Mouse (Mus musculus) kidney, postnatal 14 days (tissue): Measurements from ENCODE around the gene Arpc2.

Experiments used
- DNase-seq: peaks from one replicate; pipeline ENCODE4 v3.0.0; 2022; ENCODE audit warnings: mixed read lengths

The Arpc2 gene

GRCm38 (mm10) chr1:74239618-74240017 lies 3.7 kb downstream of the Arpc2 start:
- DNase-seq = peak; percentile 21

- DNase-seq = peak; percentile 14
Observed at GRCm38 (mm10) chr1:74240311-74240710, 4.4 kb downstream of the Arpc2 start.

GRCm38 (mm10) chr1:74240832-74241231 lies 4.9 kb downstream of the Arpc2 start:
- no peak for DNase-seq

GRCm38 (mm10) chr1:74245525-74245924 lies 9.6 kb downstream of the Arpc2 start:
- no peak for DNase-seq

- peak; percentile 64 for DNase-seq
Observed at GRCm38 (mm10) chr1:74248799-74249198, 12.9 kb downstream of the Arpc2 start.

GRCm38 (mm10) chr1:74249331-74249980 lies 13.6 kb downstream of the Arpc2 start:
- DNase-seq = peak; percentile 67

- no peak for DNase-seq
Observed at GRCm38 (mm10) chr1:74250096-74250495, 14.2 kb downstream of the Arpc2 start.

GRCm38 (mm10) chr1:74255704-74256345 lies 19.9 kb downstream of the Arpc2 start:
- DNase-seq = no peak

- DNase-seq = no peak
Observed at GRCm38 (mm10) chr1:74256782-74257181, 20.9 kb downstream of the Arpc2 start.

- DNase-seq = no peak
Observed at GRCm38 (mm10) chr1:74262510-74262909, 26.6 kb downstream of the Arpc2 start.

GRCm38 (mm10) chr1:74268750-74269149 lies 32.9 kb downstream of the Arpc2 start:
- DNase-seq = no peak

GRCm38 (mm10) chr1:74271659-74272058 lies 35.8 kb downstream of the Arpc2 start:
- DNase-seq = no peak

GRCm38 (mm10) chr1:74275015-74275414 lies 39.1 kb downstream of the Arpc2 start:
- no peak for DNase-seq

- DNase-seq = no peak
Observed at GRCm38 (mm10) chr1:74277041-74277440, 41.2 kb downstream of the Arpc2 start.

GRCm38 (mm10) chr1:74277883-74278537 lies 42.1 kb downstream of the Arpc2 start:
- peak; percentile 78 for DNase-seq

GRCm38 (mm10) chr1:74278538-74278937 lies 42.7 kb downstream of the Arpc2 start, which contains the start of gene Gpbar1:
TSS of gene Gpbar1 (plus strand) at chr1:74278550.
- DNase-seq = no peak

GRCm38 (mm10) chr1:74278988-74279387 lies 43.1 kb downstream of the Arpc2 start:
- DNase-seq = no peak

GRCm38 (mm10) chr1:74280591-74281325 lies 44.9 kb downstream of the Arpc2 start:
- DNase-seq = no peak

- no peak for DNase-seq
Observed at GRCm38 (mm10) chr1:74281372-74281771, 45.5 kb downstream of the Arpc2 start.

GRCm38 (mm10) chr1:74281886-74282285 lies 46.0 kb downstream of the Arpc2 start:
- no peak for DNase-seq

GRCm38 (mm10) chr1:74282896-74283625 lies 47.2 kb downstream of the Arpc2 start:
- no peak for DNase-seq

- peak; percentile 80 for DNase-seq
Observed at GRCm38 (mm10) chr1:74283686-74284463, 48.0 kb downstream of the Arpc2 start.
